Mouse (Mus musculus): ENCODE measurements at regions not wholly inside any gene's neighbourhood (a gene's known extent, or its start where the extent isn't known, plus 50 kb on each side); places are given as distances from the start of the nearest gene placed in this dataset.
A peak's percentile ranks its signal among the peaks of the same experiment; 100 is the strongest.

- Histone ChIP-seq H3K4me3 (ENCODE audit: low read depth, low read length) (no peak overlapping the region), H3K4me1 (ENCODE audit: control insufficient read depth, insufficient read depth, low read length) (no peaks in the 10 kb centered on the region), H3K36me3 (ENCODE audit: control insufficient read depth, insufficient read depth, low read length) (no peaks in the 10 kb centered on the region), H3K27ac (ENCODE audit: low read depth, low read length) (no peak overlapping the region), H3K27me3 (ENCODE audit: control insufficient read depth, insufficient read depth, low read length) (no peaks in the 10 kb centered on the region), H3K9me3 (ENCODE audit: control insufficient read depth, low read length) (no peaks in the 10 kb centered on the region), H3K4me2 (no peak overlapping the region), H3K9ac (ENCODE audit: low read length) (no peak overlapping the region)
- ATAC-seq (ENCODE audit: low FRiP score) (no peak), DNase-seq (ENCODE audit: low spot score, missing footprints) (peak; percentile 54)
- WGBS: 87% methylated on average over 1 of the region's 1 CpGs
Measured at GRCm38 (mm10) chr13:6862186-6862585, 213.6 kb upstream of the Pfkp start.

GRCm38 (mm10) chr13:6859551-6859950 is 211.0 kb upstream of the Pfkp start:
- peak; percentile 28 for DNase-seq (ENCODE audit: low spot score, missing footprints)
- H3K36me3 ChIP-seq (ENCODE audit: control insufficient read depth, insufficient read depth, low read length): no peaks in the 10 kb centered on the region
- H3K4me3 ChIP-seq (ENCODE audit: low read depth, low read length): no peak overlapping the region
- H3K9ac ChIP-seq (ENCODE audit: low read length): no peak overlapping the region
- H3K27ac ChIP-seq (ENCODE audit: low read depth, low read length): no peak overlapping the region
- no peak overlapping the region for H3K4me2 ChIP-seq
- H3K27me3 ChIP-seq (ENCODE audit: control insufficient read depth, insufficient read depth, low read length): no peaks in the 10 kb centered on the region
- ATAC-seq (ENCODE audit: low FRiP score): no peak
- H3K4me1 ChIP-seq (ENCODE audit: control insufficient read depth, insufficient read depth, low read length): peaks cover 4% of the 10 kb centered on the region; the same call in 1 of the 2 replicates
- H3K9me3 ChIP-seq (ENCODE audit: control insufficient read depth, low read length): no peaks in the 10 kb centered on the region
- WGBS: 84% methylated on average over 3 of the region's 3 CpGs

- H3K4me1 ChIP-seq (ENCODE audit: control insufficient read depth, insufficient read depth, low read length): peaks cover 4% of the 10 kb centered on the region; the same call in 1 of the 2 replicates
- 62% methylated on average over 10 of the region's 10 CpGs for WGBS
- no peak overlapping the region for H3K4me3 ChIP-seq (ENCODE audit: low read depth, low read length)
- DNase-seq (ENCODE audit: low spot score, missing footprints) (no peak), ATAC-seq (ENCODE audit: low FRiP score) (peak; percentile 58; the same call in 1 of the 2 replicates)
- H3K27me3 ChIP-seq (ENCODE audit: control insufficient read depth, insufficient read depth, low read length): no peaks in the 10 kb centered on the region
- H3K9ac ChIP-seq (ENCODE audit: low read length): no peak overlapping the region
- H3K36me3 ChIP-seq (ENCODE audit: control insufficient read depth, insufficient read depth, low read length): no peaks in the 10 kb centered on the region
- no peak overlapping the region for H3K4me2 ChIP-seq
- H3K27ac ChIP-seq (ENCODE audit: low read depth, low read length): no peak overlapping the region; the same call in 1 of the 2 replicates
- no peaks in the 10 kb centered on the region for H3K9me3 ChIP-seq (ENCODE audit: control insufficient read depth, low read length)
Measured at GRCm38 (mm10) chr13:6855199-6856148, 206.9 kb upstream of the Pfkp start.

GRCm38 (mm10) chr13:6837446-6837845 is 188.9 kb upstream of the Pfkp start:
- WGBS: 90% methylated on average over 5 of the region's 5 CpGs

GRCm38 (mm10) chr13:6837075-6837422 is 188.5 kb upstream of the Pfkp start:
- Histone ChIP-seq H3K9ac (ENCODE audit: low read length) (no peak overlapping the region), H3K27ac (ENCODE audit: low read depth, low read length) (no peak overlapping the region), H3K4me1 (ENCODE audit: control insufficient read depth, insufficient read depth, low read length) (no peaks in the 10 kb centered on the region), H3K4me3 (ENCODE audit: low read depth, low read length) (no peak overlapping the region), H3K36me3 (ENCODE audit: control insufficient read depth, insufficient read depth, low read length) (no peaks in the 10 kb centered on the region), H3K4me2 (no peak overlapping the region), H3K27me3 (ENCODE audit: control insufficient read depth, insufficient read depth, low read length) (no peaks in the 10 kb centered on the region), H3K9me3 (ENCODE audit: control insufficient read depth, low read length) (no peaks in the 10 kb centered on the region)
- peak; percentile 23; the same call in 1 of the 2 replicates for ATAC-seq (ENCODE audit: low FRiP score)
- WGBS: 58% methylated on average over 1 of the region's 1 CpGs
- no peak for DNase-seq (ENCODE audit: low spot score, missing footprints)

More at GRCm38 (mm10) chr13:6837446-6837845, 188.9 kb upstream of the Pfkp start:
- Histone ChIP-seq H3K36me3 (ENCODE audit: control insufficient read depth, insufficient read depth, low read length) (no peaks in the 10 kb centered on the region), H3K27me3 (ENCODE audit: control insufficient read depth, insufficient read depth, low read length) (no peaks in the 10 kb centered on the region), H3K9ac (ENCODE audit: low read length) (no peak overlapping the region), H3K4me2 (no peak overlapping the region), H3K9me3 (ENCODE audit: control insufficient read depth, low read length) (no peaks in the 10 kb centered on the region), H3K4me1 (ENCODE audit: control insufficient read depth, insufficient read depth, low read length) (no peaks in the 10 kb centered on the region), H3K4me3 (ENCODE audit: low read depth, low read length) (no peak overlapping the region), H3K27ac (ENCODE audit: low read depth, low read length) (no peak overlapping the region)
- DNase-seq (ENCODE audit: low spot score, missing footprints) (no peak), ATAC-seq (ENCODE audit: low FRiP score) (0 out of 2 replicates have a peak, but pooled peaks have one; percentile 17)

DNA sequence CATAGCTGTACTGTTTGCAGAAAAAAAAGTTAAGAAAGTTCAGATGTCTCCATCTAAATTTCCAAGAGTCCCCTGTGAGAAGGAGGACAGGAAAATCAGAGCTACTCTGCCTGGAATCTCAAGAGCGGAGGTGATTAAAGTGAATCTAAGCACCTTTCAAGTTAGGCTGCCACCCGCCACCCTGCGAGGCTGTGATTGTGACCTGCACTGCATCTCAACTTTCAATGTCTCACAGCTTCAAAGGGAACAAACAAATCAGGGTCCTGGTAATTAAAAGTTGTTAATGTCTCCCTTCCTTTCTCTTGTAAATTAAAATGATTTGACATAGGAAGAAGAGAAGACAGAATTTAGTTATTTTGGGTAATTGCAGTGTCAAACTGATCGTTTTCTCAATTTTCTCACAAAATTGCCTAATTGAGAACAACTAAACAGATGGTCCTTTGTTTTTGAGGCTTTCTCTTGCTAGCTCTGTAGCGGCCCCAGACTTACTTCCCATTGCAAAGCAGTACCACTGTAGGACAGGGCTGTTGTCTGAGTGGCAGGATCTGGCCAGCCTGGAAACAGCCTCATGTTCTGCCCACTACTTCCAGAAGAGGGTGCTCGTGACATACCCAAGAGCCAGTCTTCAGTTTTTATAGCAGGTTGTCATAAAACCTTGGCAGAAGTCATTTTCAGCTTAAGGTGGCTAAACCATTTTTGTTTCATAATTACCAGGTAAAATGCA is 187.9 kb upstream of the Pfkp start:
- Histone ChIP-seq H3K27ac (ENCODE audit: low read depth, low read length) (no peak overlapping the region), H3K4me1 (ENCODE audit: control insufficient read depth, insufficient read depth, low read length) (no peaks in the 10 kb centered on the region), H3K27me3 (ENCODE audit: control insufficient read depth, insufficient read depth, low read length) (no peaks in the 10 kb centered on the region), H3K9ac (ENCODE audit: low read length) (no peak overlapping the region), H3K9me3 (ENCODE audit: control insufficient read depth, low read length) (no peaks in the 10 kb centered on the region), H3K4me2 (no peak overlapping the region), H3K36me3 (ENCODE audit: control insufficient read depth, insufficient read depth, low read length) (no peaks in the 10 kb centered on the region), H3K4me3 (ENCODE audit: low read depth, low read length) (no peak overlapping the region)
- peak; percentile 88 for DNase-seq (ENCODE audit: low spot score, missing footprints)
- WGBS: 45% methylated on average over 6 of the region's 6 CpGs
- peak; percentile 89 for ATAC-seq (ENCODE audit: low FRiP score)

GRCm38 (mm10) chr13:6829882-6830281 is 181.3 kb upstream of the Pfkp start:
- no peak for ATAC-seq (ENCODE audit: low FRiP score)
- no peak overlapping the region for H3K4me2 ChIP-seq
- DNase-seq (ENCODE audit: low spot score, missing footprints): no peak
- H3K27ac ChIP-seq (ENCODE audit: low read depth, low read length): no peak overlapping the region
- no peaks in the 10 kb centered on the region for H3K36me3 ChIP-seq (ENCODE audit: control insufficient read depth, insufficient read depth, low read length)
- no peaks in the 10 kb centered on the region for H3K27me3 ChIP-seq (ENCODE audit: control insufficient read depth, insufficient read depth, low read length)
- no peak overlapping the region for H3K9ac ChIP-seq (ENCODE audit: low read length)
- no peaks in the 10 kb centered on the region for H3K4me1 ChIP-seq (ENCODE audit: control insufficient read depth, insufficient read depth, low read length)
- H3K4me3 ChIP-seq (ENCODE audit: low read depth, low read length): no peak overlapping the region
- 81% methylated on average over 1 of the region's 1 CpGs for WGBS
- no peaks in the 10 kb centered on the region; the same call in 1 of the 2 replicates for H3K9me3 ChIP-seq (ENCODE audit: control insufficient read depth, low read length)

- no peak overlapping the region for H3K4me3 ChIP-seq (ENCODE audit: low read depth, low read length)
- 88% methylated on average over 5 of the region's 5 CpGs for WGBS
- no peak overlapping the region for H3K9ac ChIP-seq (ENCODE audit: low read length)
- H3K27ac ChIP-seq (ENCODE audit: low read depth, low read length): no peak overlapping the region
- ATAC-seq (ENCODE audit: low FRiP score) (no peak), DNase-seq (ENCODE audit: low spot score, missing footprints) (no peak)
- H3K9me3 ChIP-seq (ENCODE audit: control insufficient read depth, low read length): no peaks in the 10 kb centered on the region; the same call in 1 of the 2 replicates
- no peaks in the 10 kb centered on the region for H3K27me3 ChIP-seq (ENCODE audit: control insufficient read depth, insufficient read depth, low read length)
- H3K36me3 ChIP-seq (ENCODE audit: control insufficient read depth, insufficient read depth, low read length): no peaks in the 10 kb centered on the region
- no peaks in the 10 kb centered on the region for H3K4me1 ChIP-seq (ENCODE audit: control insufficient read depth, insufficient read depth, low read length)
- H3K4me2 ChIP-seq: no peak overlapping the region
Measured at GRCm38 (mm10) chr13:6829346-6829745, 180.8 kb upstream of the Pfkp start.
